In genomic region chr15:37042559-37042958, GRCm38 (mm10) we compare ENCODE assay signal across 9 mouse cellular contexts. TPM values are rescaled to one million over a fixed set of nuclear protein-coding genes. Genes with fewer than 3 reads are reported as not detected.
DNase-seq lines count a peak whose midpoint lies in the region; ATAC-seq and TF ChIP-seq lines count a peak whose summit lies in the region.
"Had no signal": no experiment of that assay in that cellular context is flagged by ENCODE, and none has a peak within 500 bp of the region (broad histone marks: within the 10 kb centered on the region; RNA-seq: fewer than 3 reads in every experiment).

No protein-coding gene starts in this region.

- H3K4me3 ChIP-seq in gastrocnemius, adult 2 months: no peak overlapping the region
- no peak overlapping the region for H3K4me3 ChIP-seq in hindbrain, embryonic 14.5 days (replicated peaks; ENCODE audit: low read length)
- H3K4me3 ChIP-seq in neural tube, embryonic 15.5 days (replicated peaks): no peak overlapping the region
- H3K4me3 ChIP-seq in kidney, embryonic 14.5 days (ENCODE audit: low read length): no peak overlapping the region

- DNase-seq in gastrocnemius, adult 2 months: peak; percentile 31
- DNase-seq in gastrocnemius, postnatal 4 days (ENCODE audit: low spot score in 2 of 2): no peak
- peak; percentile 51 to 53 for DNase-seq in cerebellum, postnatal 25 days
- no peak for DNase-seq in hindbrain, embryonic 14.5 days (ENCODE audit: low spot score)
- DNase-seq in adrenal gland, adult 2 months: no peak
- no peak for DNase-seq in kidney, adult 18-20 months

- H3K9ac ChIP-seq in hindbrain, embryonic 14.5 days: no peak overlapping the region
- no peak overlapping the region for H3K9ac ChIP-seq in neural tube, embryonic 15.5 days (replicated peaks)
- no peak overlapping the region for H3K9ac ChIP-seq in kidney, embryonic 14.5 days (ENCODE audit: low read depth, low read length)

- no peaks in the 10 kb centered on the region for H3K9me3 ChIP-seq in hindbrain, embryonic 14.5 days (ENCODE audit: control insufficient read depth, low read length)
- H3K9me3 ChIP-seq in neural tube, embryonic 15.5 days (replicated peaks): no peaks in the 10 kb centered on the region
- no peaks in the 10 kb centered on the region for H3K9me3 ChIP-seq in kidney, embryonic 14.5 days (ENCODE audit: control insufficient read depth, low read length)

- peaks cover 8% of the 10 kb centered on the region; the same call in 1 of the 2 replicates for H3K4me1 ChIP-seq in hindbrain, embryonic 14.5 days (replicated peaks; ENCODE audit: control insufficient read depth, insufficient read depth, low read length)
- H3K4me1 ChIP-seq in neural tube, embryonic 15.5 days: peaks cover 6% of the 10 kb centered on the region; the same call in 1 of the 2 replicates
- H3K4me1 ChIP-seq in kidney, embryonic 14.5 days (ENCODE audit: control insufficient read depth, insufficient read depth, low read length): no peaks in the 10 kb centered on the region

- intact Hi-C loops in gastrocnemius, adult 2 months (cut with DNase I): no loop called here

- no peak for ATAC-seq in hindbrain, embryonic 14.5 days (ENCODE audit: low FRiP score)
- 0 out of 2 replicates have a peak, but pooled peaks have one; percentile 54 for ATAC-seq in neural tube, embryonic 15.5 days (ENCODE audit: low FRiP score)
- no peak for ATAC-seq in kidney, embryonic 14.5 days (ENCODE audit: low FRiP score, low TSS enrichment)

- H3K36me3 ChIP-seq in hindbrain, embryonic 14.5 days (replicated peaks; ENCODE audit: control insufficient read depth, insufficient read depth): no peaks in the 10 kb centered on the region
- H3K36me3 ChIP-seq in neural tube, embryonic 15.5 days: no peaks in the 10 kb centered on the region
- H3K36me3 ChIP-seq in kidney, embryonic 14.5 days (ENCODE audit: control insufficient read depth, insufficient read depth, low read length): no peaks in the 10 kb centered on the region

- 25% methylated on average over 5 of the region's 5 CpGs for WGBS in hindbrain, embryonic 14.5 days
- WGBS in neural tube, embryonic 15.5 days: 31% methylated on average over 5 of the region's 5 CpGs
- 20% methylated on average over 5 of the region's 5 CpGs for WGBS in kidney, embryonic 14.5 days

- H3K27me3 ChIP-seq in hindbrain, embryonic 14.5 days (ENCODE audit: control insufficient read depth, insufficient read depth, low read length): no peaks in the 10 kb centered on the region
- no peaks in the 10 kb centered on the region for H3K27me3 ChIP-seq in neural tube, embryonic 15.5 days (replicated peaks)
- no peaks in the 10 kb centered on the region for H3K27me3 ChIP-seq in kidney, embryonic 14.5 days (ENCODE audit: control insufficient read depth, insufficient read depth, low read length)

- H3K4me2 ChIP-seq in hindbrain, embryonic 14.5 days (replicated peaks): no peak overlapping the region
- peak overlapping the region; percentile 13; the same call in 1 of the 2 replicates for H3K4me2 ChIP-seq in neural tube, embryonic 15.5 days
- H3K4me2 ChIP-seq in kidney, embryonic 14.5 days (replicated peaks; ENCODE audit: low read depth, low read length): no peak overlapping the region

- no peak overlapping the region for H3K27ac ChIP-seq in gastrocnemius, adult 2 months
- peak overlapping the region; percentile 18; the same call in 1 of the 2 replicates for H3K27ac ChIP-seq in hindbrain, embryonic 14.5 days
- peak overlapping the region; percentile 18 for H3K27ac ChIP-seq in neural tube, embryonic 15.5 days (replicated peaks)
- no peak overlapping the region for H3K27ac ChIP-seq in kidney, embryonic 14.5 days (ENCODE audit: low read depth, low read length)
- H3K27ac ChIP-seq: macrophage had no signal

- TF ChIP-seq CTCF in gastrocnemius, adult 2 months (IDR thresholded peaks at IDR 0.05): no peak

RNA-seq across cellular contexts. Expression of gene Zfp706, which starts 35.0 kb away (rescaled TPM):
- total RNA-seq in gastrocnemius, adult 2 months (2021): 100 to 1,000 TPM; 109 to 129 TPM
- total RNA-seq in gastrocnemius, postnatal 4 days (2021): 100 to 1,000 TPM; 206 to 237 TPM
- polyA plus RNA-seq in hindbrain, embryonic 14.5 days (2014; fragmentation: Nextera tagmentation; extraction: Ambion mirVana): 424 and 425 TPM in 2 replicates
- polyA plus RNA-seq in neural tube, embryonic 15.5 days (2015; fragmentation: Nextera tagmentation; extraction: Ambion mirVana): 457 and 498 TPM in 2 replicates
- 100 to 1,000 TPM; 216 to 247 TPM for total RNA-seq in adrenal gland, adult 2 months (2021)
- 26.2 and 46.3 TPM in 2 replicates for polyA plus RNA-seq in adrenal gland, adult 2 months (2012; rRNA removed)
- 344 and 424 TPM in 2 replicates for polyA plus RNA-seq in kidney, embryonic 14.5 days (2014; fragmentation: Nextera tagmentation; extraction: Ambion mirVana)

Comparison
In these comparisons a context has a peak if more than half of its experiments do, and no peak if none do; other contexts are left out.
1. DNase-seq: peak in gastrocnemius, adult 2 months (single experiment) and cerebellum, postnatal 25 days (2 of 2); none in gastrocnemius, postnatal 4 days (0 of 2), hindbrain, embryonic 14.5 days (single experiment), adrenal gland, adult 2 months (single experiment) and kidney, adult 18-20 months (single experiment).
2. H3K27ac ChIP-seq: peak in hindbrain, embryonic 14.5 days (single experiment) and neural tube, embryonic 15.5 days (single experiment); none in gastrocnemius, adult 2 months (single experiment) and kidney, embryonic 14.5 days (single experiment).